Mouse (Mus musculus) intestine, postnatal 0 days (tissue): ENCODE results near the gene Ptrh1. TPM values are rescaled to one million over a fixed set of nuclear protein-coding genes. Genes with fewer than 3 reads are reported as not detected.
A peak's percentile ranks its signal among the peaks of the same experiment; 100 is the strongest.

Source experiments
- ATAC-seq: fragments of 200-750 bp; cut with Nextera tagmentation; 2 replicates; pipeline ENCODE4 v1.8.0; 2017; ENCODE audit warnings: mild to moderate bottlenecking, moderate TSS enrichment, moderate library complexity
- H3K27ac ChIP-seq: fragments of 300-500 bp; sonication (generic); 2 replicates; pipeline ENCODE4 v1.5.1; 2014; ENCODE audit warnings: mild to moderate bottlenecking, low read depth, low read length, moderate library complexity
- H3K27me3 ChIP-seq: fragments of 300-500 bp; sonication (generic); replicated peaks from 2 replicates; pipeline ENCODE4 v1.6.1; 2014; ENCODE audit warnings: low read length, mixed read lengths; ENCODE audit not compliant: control insufficient read depth, insufficient read depth
- H3K36me3 ChIP-seq: fragments of 300-500 bp; sonication (generic); 2 replicates; pipeline ENCODE4 v1.6.1; 2014; ENCODE audit warnings: mild to moderate bottlenecking, moderate library complexity; ENCODE audit not compliant: control insufficient read depth, insufficient read depth
- H3K4me1 ChIP-seq: fragments of 300-500 bp; sonication (generic); replicated peaks from 2 replicates; pipeline ENCODE4 v1.6.1; 2014; ENCODE audit warnings: antibody characterized with exemption, low read length, mixed read lengths; ENCODE audit not compliant: control insufficient read depth, insufficient read depth
- H3K4me2 ChIP-seq: fragments of 300-500 bp; sonication (generic); replicated peaks from 2 replicates; pipeline ENCODE4 v1.6.1; 2014; ENCODE audit warnings: low read depth, mild to moderate bottlenecking, moderate library complexity
- H3K4me3 ChIP-seq: fragments of 300-500 bp; sonication (generic); 2 replicates; pipeline ENCODE4 v1.5.1; 2014; ENCODE audit warnings: low read depth, low read length
- H3K9ac ChIP-seq: fragments of 300-500 bp; sonication (generic); 2 replicates; pipeline ENCODE4 v1.6.1; 2014; ENCODE audit warnings: mild to moderate bottlenecking, low read depth, low read length
- H3K9me3 ChIP-seq: fragments of 300-500 bp; sonication (generic); 2 replicates; pipeline ENCODE4 v1.6.1; 2016; ENCODE audit warnings: mixed run types; ENCODE audit not compliant: control insufficient read depth
- CTCF ChIP-seq: sonication (generic); IDR thresholded peaks from 2 replicates; pipeline ENCODE4 v1.5.1; 2016; ENCODE audit warnings: low read depth, mild to moderate bottlenecking, control low read depth, antibody characterized with exemption, moderate library complexity
- WGBS: fragments of 180-500 bp; shearing (Covaris S2); extraction: QIAGEN DNeasy Blood & Tissue Kit; methylation state at CpG from one replicate; pipeline ENCODE4 v1.1.7; 2014; 5-methylcytosine and 5-hydroxymethylcytosine counted together
- polyA plus RNA-seq: library from polyadenylated mRNA; unstranded; fragments of >200 nt; fragmentation: Nextera tagmentation; extraction: Ambion mirVana; gene quantifications from 2 replicates; pipeline ENCODE4 v1.2.1, GENCODE M21; 2015

Gene Ptrh1
- polyA plus RNA-seq, 1 experiment from 2014 or later = 10.5 TPM

DNA sequence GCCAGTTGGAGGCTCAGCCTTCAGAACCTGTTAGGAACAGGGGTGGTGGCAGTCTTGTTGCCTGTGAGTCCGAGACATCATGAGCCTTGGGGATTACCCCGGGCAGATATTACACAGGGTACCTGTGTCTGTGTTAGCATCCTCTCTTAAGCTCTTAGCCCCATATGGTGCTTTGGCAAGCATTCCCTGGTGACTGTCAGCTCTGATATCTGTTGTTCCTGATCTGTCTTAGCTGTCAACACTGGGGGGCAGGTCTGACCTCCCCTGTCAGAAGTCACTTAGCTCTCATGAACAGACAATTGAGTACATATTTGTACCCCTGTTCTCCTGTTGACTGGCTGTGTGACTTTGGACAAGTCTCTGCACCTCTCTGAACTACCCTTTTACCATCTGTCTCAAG, 16.6 kb upstream of the Ptrh1 start:
- H3K4me2 ChIP-seq = no peak overlapping the region
- 84% methylated on average over 2 of the region's 2 CpGs for WGBS
- no peak for ATAC-seq
- H3K4me1 ChIP-seq = no peaks in the 10 kb centered on the region; the same call in 1 of the 2 replicates
- H3K36me3 ChIP-seq = peaks cover 44% of the 10 kb centered on the region; the same call in 1 of the 2 replicates
- no peaks in the 10 kb centered on the region for H3K27me3 ChIP-seq
- no peaks in the 10 kb centered on the region for H3K9me3 ChIP-seq
- H3K9ac ChIP-seq = no peak overlapping the region
- no peak overlapping the region for H3K4me3 ChIP-seq
- no peak overlapping the region for H3K27ac ChIP-seq
- TF ChIP-seq CTCF = no peak

DNA sequence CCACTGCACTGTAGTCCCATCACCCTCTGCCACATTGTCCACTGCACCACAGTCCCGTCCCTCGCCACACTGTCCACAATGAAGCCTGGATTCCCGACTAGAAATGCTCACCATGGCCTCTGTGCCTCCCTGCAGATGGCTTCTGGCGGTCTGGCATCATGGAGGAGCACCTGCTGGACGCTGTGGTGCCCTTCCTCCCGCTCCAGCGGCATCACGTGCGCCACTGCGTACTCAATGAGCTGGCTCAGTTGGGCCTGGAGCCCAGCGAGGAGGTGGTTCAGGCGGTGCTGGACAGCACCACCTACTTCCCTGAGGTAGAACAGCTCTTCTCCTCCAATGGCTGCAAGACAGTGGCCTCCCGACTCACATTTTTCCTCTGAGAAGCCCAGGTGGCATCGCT, 14.2 kb upstream of the Ptrh1 start:
- TF ChIP-seq CTCF = no peak
- Histone ChIP-seq H3K27me3 (no peaks in the 10 kb centered on the region), H3K27ac (no peak overlapping the region), H3K9me3 (no peaks in the 10 kb centered on the region), H3K4me3 (no peak overlapping the region), H3K36me3 (peaks cover 37% of the 10 kb centered on the region; the same call in 1 of the 2 replicates), H3K9ac (no peak overlapping the region), H3K4me2 (no peak overlapping the region), H3K4me1 (no peaks in the 10 kb centered on the region; the same call in 1 of the 2 replicates)
- WGBS = 87% methylated on average over 14 of the region's 14 CpGs
- ATAC-seq = no peak

DNA sequence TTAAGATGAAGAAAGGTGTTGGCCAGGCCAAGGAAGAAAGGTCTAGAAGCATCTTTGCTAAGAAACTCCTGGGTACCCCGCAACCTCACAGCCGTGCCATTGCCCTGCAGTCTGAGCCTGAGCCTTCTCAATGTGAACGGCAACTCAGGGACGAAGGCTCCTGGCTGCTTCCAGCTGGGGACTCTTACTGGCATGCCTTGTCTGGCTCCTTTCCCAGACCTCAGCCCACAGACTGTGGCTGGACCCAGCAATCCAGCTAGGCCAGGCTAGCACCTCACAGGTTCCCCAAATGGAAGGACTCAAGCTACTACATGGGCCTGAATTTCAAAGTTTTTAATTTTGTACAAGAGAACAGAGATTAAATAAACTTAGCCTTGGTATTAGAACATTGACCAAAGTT, 13.7 kb upstream of the Ptrh1 start:
- 89% methylated on average over 4 of the region's 4 CpGs for WGBS
- Histone ChIP-seq H3K4me3 (no peak overlapping the region), H3K9ac (no peak overlapping the region), H3K4me1 (no peaks in the 10 kb centered on the region; the same call in 1 of the 2 replicates), H3K9me3 (no peaks in the 10 kb centered on the region), H3K27me3 (no peaks in the 10 kb centered on the region), H3K36me3 (peaks cover 37% of the 10 kb centered on the region; the same call in 1 of the 2 replicates), H3K4me2 (no peak overlapping the region), H3K27ac (no peak overlapping the region)
- no peak for ATAC-seq
- TF ChIP-seq CTCF = no peak

DNA sequence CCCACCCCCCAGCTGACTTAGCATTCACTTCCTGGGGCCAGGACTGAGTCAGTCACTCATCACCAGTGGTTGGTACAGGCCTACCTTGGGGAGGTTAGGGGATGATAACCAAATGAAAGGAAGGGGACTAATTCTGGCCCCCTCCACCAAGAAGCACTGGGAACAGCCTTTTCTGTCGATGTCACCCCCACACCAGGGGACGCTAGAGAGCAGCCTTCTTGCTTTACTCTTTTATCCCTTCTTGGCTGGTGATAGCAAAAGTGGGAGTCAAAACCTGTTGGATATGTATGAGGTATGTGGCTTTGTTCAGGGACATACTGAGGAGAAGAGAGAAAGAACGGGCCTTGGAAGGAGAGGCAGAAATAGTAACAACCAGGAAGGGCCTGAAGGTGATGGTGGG, 12.2 kb upstream of the Ptrh1 start:
- TF ChIP-seq CTCF = peak; percentile 63
- no peaks in the 10 kb centered on the region for H3K4me1 ChIP-seq
- 80% methylated on average over 3 of the region's 3 CpGs for WGBS
- H3K4me2 ChIP-seq = no peak overlapping the region
- H3K4me3 ChIP-seq = no peak overlapping the region
- H3K36me3 ChIP-seq = peaks cover 37% of the 10 kb centered on the region; the same call in 1 of the 2 replicates
- H3K27me3 ChIP-seq = no peaks in the 10 kb centered on the region
- H3K27ac ChIP-seq = no peak overlapping the region
- no peaks in the 10 kb centered on the region for H3K9me3 ChIP-seq
- no peak for ATAC-seq
- H3K9ac ChIP-seq = no peak overlapping the region

DNA sequence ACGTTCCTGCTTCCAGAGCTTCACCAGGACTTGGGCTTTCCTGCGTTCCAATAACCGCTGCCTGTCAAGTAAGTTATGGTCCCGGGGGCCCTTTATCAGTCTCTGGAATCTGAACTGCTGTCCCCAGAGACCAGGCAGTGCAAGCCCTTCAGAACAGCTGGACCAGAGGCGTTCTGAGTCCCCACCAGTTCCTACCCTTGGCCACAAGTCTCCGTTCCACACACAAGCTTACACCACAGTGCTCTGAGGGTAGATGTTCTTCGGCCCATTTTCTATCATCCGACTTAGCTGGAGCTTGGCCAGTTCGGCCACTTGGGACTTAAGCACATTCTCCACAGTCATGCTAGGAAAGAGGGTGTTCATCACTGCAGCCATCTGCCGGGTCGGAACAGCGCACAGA, 8.3 kb upstream of the Ptrh1 start:
- no peak for TF ChIP-seq CTCF
- 73% methylated on average over 12 of the region's 12 CpGs for WGBS
- ATAC-seq = no peak
- Histone ChIP-seq H3K4me3 (no peak overlapping the region), H3K4me1 (no peaks in the 10 kb centered on the region; the same call in 1 of the 2 replicates), H3K4me2 (no peak overlapping the region), H3K9ac (no peak overlapping the region), H3K27me3 (no peaks in the 10 kb centered on the region), H3K36me3 (peaks cover 10% of the 10 kb centered on the region; the same call in 1 of the 2 replicates), H3K9me3 (no peaks in the 10 kb centered on the region), H3K27ac (no peak overlapping the region)

DNA sequence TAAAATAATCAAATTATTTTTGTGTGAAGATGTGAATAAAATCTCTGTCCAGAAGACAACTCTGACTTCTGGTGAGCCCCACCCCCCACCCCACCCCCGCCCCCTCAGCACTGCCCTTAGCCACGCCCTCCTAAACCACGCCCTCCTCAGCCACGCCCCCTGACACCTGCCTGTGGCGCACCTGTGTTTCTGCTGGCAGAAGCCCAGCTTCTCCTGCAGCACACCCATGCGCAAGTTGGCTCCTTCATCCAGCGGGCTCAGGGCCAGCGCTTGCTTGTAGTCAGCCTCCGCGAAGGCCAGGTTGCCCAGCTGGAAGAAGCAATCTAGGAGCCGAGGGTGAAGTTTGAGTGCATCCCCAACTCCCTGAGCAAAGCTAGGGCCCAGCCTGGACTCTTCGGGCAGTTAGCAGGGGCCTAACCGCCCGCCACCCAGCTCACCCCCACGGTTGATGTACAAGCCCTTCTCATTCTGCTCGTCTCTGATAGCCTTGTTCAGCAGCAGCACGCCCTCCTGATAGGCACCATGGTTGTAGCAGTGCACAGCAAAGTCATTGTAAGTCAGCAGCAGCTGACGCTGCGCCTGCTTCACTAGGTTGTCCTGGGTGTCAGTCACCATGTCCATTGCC, 6.8 kb upstream of the Ptrh1 start:
- no peaks in the 10 kb centered on the region for H3K36me3 ChIP-seq
- H3K27me3 ChIP-seq = no peaks in the 10 kb centered on the region
- H3K4me2 ChIP-seq = no peak overlapping the region
- no peak overlapping the region for H3K27ac ChIP-seq
- no peak for TF ChIP-seq CTCF
- no peak overlapping the region for H3K4me3 ChIP-seq
- WGBS = 45% methylated on average over 19 of the region's 19 CpGs
- ATAC-seq = peak; percentile 31; the same call in 1 of the 2 replicates
- H3K9ac ChIP-seq = no peak overlapping the region
- H3K4me1 ChIP-seq = no peaks in the 10 kb centered on the region; the same call in 1 of the 2 replicates
- no peaks in the 10 kb centered on the region for H3K9me3 ChIP-seq
